24 mouse cellular contexts compared by ENCODE assay signal in genomic region chr11:67632906-67633305, GRCm38 (mm10).
DNase-seq lines count a peak whose midpoint lies in the region; ATAC-seq and TF ChIP-seq lines count a peak whose summit lies in the region.
"Had no signal": no experiment of that assay in that cellular context is flagged by ENCODE, and none has a peak within 500 bp of the region (broad histone marks: within the 10 kb centered on the region; RNA-seq: fewer than 3 reads in every experiment).

No protein-coding gene starts in this region.

- H3K79me2 ChIP-seq in liver, adult 2 months (ENCODE audit: control insufficient read depth, insufficient read depth, low read length), result no peaks in the 10 kb centered on the region

- no peak overlapping the region for H3K27ac ChIP-seq in kidney, adult 2 months (ENCODE audit: insufficient read depth, low read depth, low read length)
- no peak overlapping the region for H3K27ac ChIP-seq in kidney, embryonic 16.5 days (ENCODE audit: low read length)
- no peak overlapping the region for H3K27ac ChIP-seq in kidney, embryonic 15.5 days
- no peak overlapping the region for H3K27ac ChIP-seq in liver, adult 2 months (replicated peaks; ENCODE audit: insufficient read depth, low read depth, low read length)
- H3K27ac ChIP-seq in liver, embryonic 12.5 days, result no peak overlapping the region
- H3K27ac ChIP-seq: hindbrain, embryonic 12.5 days had no signal

- H3K4me2 ChIP-seq in kidney, embryonic 16.5 days (replicated peaks; ENCODE audit: low read depth, low read length), result no peak overlapping the region
- no peak overlapping the region for H3K4me2 ChIP-seq in kidney, embryonic 15.5 days
- no peak overlapping the region for H3K4me2 ChIP-seq in liver, embryonic 12.5 days
- H3K4me2 ChIP-seq: heart, embryonic 11.5 days; hindbrain, embryonic 12.5 days had no signal

- H3K27me3 ChIP-seq in kidney, adult 2 months (replicated peaks; ENCODE audit: control insufficient read depth, insufficient read depth, low read length), result no peaks in the 10 kb centered on the region
- no peaks in the 10 kb centered on the region for H3K27me3 ChIP-seq in kidney, embryonic 16.5 days (ENCODE audit: insufficient read depth, low read length)
- no peaks in the 10 kb centered on the region for H3K27me3 ChIP-seq in kidney, embryonic 15.5 days
- H3K27me3 ChIP-seq in liver, adult 2 months (ENCODE audit: control insufficient read depth, insufficient read depth, low read length), result no peaks in the 10 kb centered on the region
- H3K27me3 ChIP-seq in liver, embryonic 12.5 days (replicated peaks), result peaks cover 8% of the 10 kb centered on the region; the same call in 1 of the 2 replicates
- H3K27me3 ChIP-seq: CH12.LX; hindbrain, embryonic 12.5 days had no signal

- no peak overlapping the region for H3K9ac ChIP-seq in kidney, embryonic 16.5 days (replicated peaks; ENCODE audit: low read length)
- H3K9ac ChIP-seq in kidney, embryonic 15.5 days, result no peak overlapping the region
- H3K9ac ChIP-seq in liver, adult 2 months (ENCODE audit: low read depth, low read length), result no peak overlapping the region
- no peak overlapping the region for H3K9ac ChIP-seq in liver, embryonic 12.5 days
- H3K9ac ChIP-seq: forebrain, postnatal 0 days; hindbrain, embryonic 12.5 days had no signal

- TF ChIP-seq POLR2A in kidney, adult 2 months (IDR thresholded peaks at IDR 0.05; ENCODE audit: low read depth, low read length), result no peak
- no peak for TF ChIP-seq POLR2A in liver, adult 2 months (IDR thresholded peaks at IDR 0.05; ENCODE audit: extremely low read depth, insufficient read depth, low read length)

- H3K36me3 ChIP-seq in kidney, adult 2 months (ENCODE audit: control insufficient read depth, insufficient read depth, low read length), result no peaks in the 10 kb centered on the region
- no peaks in the 10 kb centered on the region for H3K36me3 ChIP-seq in kidney, embryonic 16.5 days (ENCODE audit: insufficient read depth, low read length)
- H3K36me3 ChIP-seq in kidney, embryonic 15.5 days, result no peaks in the 10 kb centered on the region
- no peaks in the 10 kb centered on the region for H3K36me3 ChIP-seq in liver, adult 2 months (ENCODE audit: control insufficient read depth, insufficient read depth, low read length)
- no peaks in the 10 kb centered on the region for H3K36me3 ChIP-seq in liver, embryonic 12.5 days
- H3K36me3 ChIP-seq: G1E; hindbrain, embryonic 12.5 days had no signal

- peak; percentile 59 for DNase-seq in kidney, adult 2 months
- DNase-seq in kidney, adult 18-20 months, result no peak
- peak; percentile 77 for DNase-seq in liver, adult 2 months (ENCODE audit: extremely low read depth, low read depth, low spot score)
- DNase-seq in natural killer cell, adult 2 months (ENCODE audit: low spot score in 2 of 2), result peak; percentile 12 to 39
- DNase-seq in layer of hippocampus, postnatal 25 days (ENCODE audit: extremely low spot score in 1 of 2, low spot score in 1 of 2), result no peak
- DNase-seq: adrenal gland, postnatal 10 days; adrenal gland, postnatal 36 days; B cell, adult 2 months; cerebellum, adult 18-20 months; cerebellum, adult 9-10 months; cerebellum, postnatal 14 days; forebrain, postnatal 0 days; gastrocnemius, adult 2 months; gastrocnemius, postnatal 14 days; heart, adult 11 months had no signal

- 0 out of 2 replicates have a peak, but pooled peaks have one; percentile 31 for ATAC-seq in kidney, embryonic 16.5 days (ENCODE audit: low FRiP score, low TSS enrichment)
- no peak for ATAC-seq in kidney, embryonic 15.5 days (replicated peaks; ENCODE audit: low FRiP score)
- ATAC-seq in liver, embryonic 12.5 days, result no peak
- ATAC-seq: forebrain, embryonic 14.5 days; forebrain, postnatal 0 days; Patski had no signal

- WGBS in kidney, adult 2 months, result 59% methylated on average over 8 of the region's 8 CpGs
- WGBS in kidney, embryonic 16.5 days, result 78% methylated on average over 8 of the region's 8 CpGs
- 73% methylated on average over 8 of the region's 8 CpGs for WGBS in kidney, embryonic 15.5 days
- 32% methylated on average over 8 of the region's 8 CpGs for WGBS in liver, adult 2 months
- WGBS in liver, embryonic 12.5 days (ENCODE audit: insufficient replicate concordance), result 69% methylated on average over 8 of the region's 8 CpGs

- no peaks in the 10 kb centered on the region for H3K4me1 ChIP-seq in kidney, adult 2 months (ENCODE audit: control insufficient read depth, insufficient read depth, low read length)
- no peaks in the 10 kb centered on the region for H3K4me1 ChIP-seq in kidney, embryonic 16.5 days (ENCODE audit: insufficient read depth, low read length)
- H3K4me1 ChIP-seq in kidney, embryonic 15.5 days, result 0 out of 2 replicates have a peak, but pooled peaks cover 7% of the 10 kb centered on the region
- H3K4me1 ChIP-seq in liver, adult 2 months (ENCODE audit: control insufficient read depth, insufficient read depth, low read length), result peaks cover 13% of the 10 kb centered on the region
- H3K4me1 ChIP-seq in liver, embryonic 12.5 days, result 0 out of 2 replicates have a peak, but pooled peaks cover 9% of the 10 kb centered on the region
- H3K4me1 ChIP-seq: hindbrain, embryonic 12.5 days had no signal

- no peak for TF ChIP-seq CTCF in kidney, adult 2 months (conservative IDR thresholded peaks at IDR 0.05; ENCODE audit: insufficient read depth, insufficient read length, low read depth, low read length)
- TF ChIP-seq CTCF in liver, adult 2 months (IDR thresholded peaks at IDR 0.05; ENCODE audit: low read depth, low read length), result no peak

- H3K4me3 ChIP-seq in kidney, adult 2 months (ENCODE audit: insufficient read depth, low read depth, low read length), result no peak overlapping the region
- no peak overlapping the region for H3K4me3 ChIP-seq in kidney, embryonic 16.5 days (ENCODE audit: low read length)
- H3K4me3 ChIP-seq in kidney, embryonic 15.5 days (replicated peaks), result no peak overlapping the region
- no peak overlapping the region for H3K4me3 ChIP-seq in liver, adult 2 months (ENCODE audit: insufficient read depth, low read depth, low read length)
- H3K4me3 ChIP-seq in liver, embryonic 12.5 days, result no peak overlapping the region
- H3K4me3 ChIP-seq: gastrocnemius, adult 2 months; hindbrain, embryonic 12.5 days had no signal

- H3K9me3 ChIP-seq in kidney, embryonic 16.5 days (ENCODE audit: low read length), result no peaks in the 10 kb centered on the region
- no peaks in the 10 kb centered on the region for H3K9me3 ChIP-seq in kidney, embryonic 15.5 days (replicated peaks)
- no peaks in the 10 kb centered on the region for H3K9me3 ChIP-seq in liver, embryonic 12.5 days (replicated peaks)
- H3K9me3 ChIP-seq: hindbrain, embryonic 12.5 days had no signal

Comparison
In these comparisons a context has a peak if more than half of its experiments do, and no peak if none do; other contexts are left out.
1. DNase-seq: peak in kidney, adult 2 months (single experiment), liver, adult 2 months (single experiment) and natural killer cell, adult 2 months (2 of 2); none in kidney, adult 18-20 months (single experiment) and layer of hippocampus, postnatal 25 days (0 of 2).